Mouse (Mus musculus): ENCODE measurements around the gene Arl15. TPM values are rescaled to one million over a fixed set of nuclear protein-coding genes. Genes with fewer than 3 reads are reported as not detected.
A peak's percentile ranks its signal among the peaks of the same experiment; 100 is the strongest.

Gene Arl15
- polyA plus RNA-seq, 1 experiment from 2014 or later: 14.6 TPM

DNA sequence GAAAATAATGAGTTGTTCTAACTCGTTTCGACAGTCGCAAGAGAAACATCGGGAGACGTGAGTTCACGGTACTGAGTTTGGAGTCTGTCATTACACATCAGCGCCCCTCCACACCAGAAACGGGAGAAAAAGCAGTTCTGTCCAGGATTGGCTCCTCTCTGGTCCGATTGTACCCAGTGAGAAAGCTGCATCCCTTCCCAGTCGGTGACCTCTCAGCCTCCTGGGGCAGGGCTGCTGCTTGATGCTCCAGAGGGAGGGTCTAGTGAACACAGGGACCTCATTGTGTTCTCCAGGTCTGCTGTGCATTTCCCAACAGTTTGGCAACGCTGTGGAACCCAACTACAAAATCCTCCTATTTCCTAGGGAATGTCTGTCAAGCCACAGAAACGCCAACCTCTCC is 216.7 kb downstream of the Arl15 start:
- Histone ChIP-seq H3K4me3 (ENCODE audit: low read depth, low read length) (no peak overlapping the region), H3K27ac (ENCODE audit: low read depth, low read length) (no peak overlapping the region), H3K4me2 (ENCODE audit: low read depth, low read length, severe bottlenecking) (no peak overlapping the region), H3K27me3 (ENCODE audit: control insufficient read depth, insufficient read depth, low read length) (no peaks in the 10 kb centered on the region), H3K9me3 (ENCODE audit: control insufficient read depth, low read length) (no peaks in the 10 kb centered on the region), H3K4me1 (replicated peaks; ENCODE audit: control insufficient read depth, insufficient read depth, low read length) (no peaks in the 10 kb centered on the region), H3K9ac (ENCODE audit: low read length) (no peak overlapping the region), H3K36me3 (ENCODE audit: control insufficient read depth, insufficient read depth, low read length) (no peaks in the 10 kb centered on the region)
- peak; percentile 60 for ATAC-seq (replicated peaks; ENCODE audit: low FRiP score)
- DNase-seq (ENCODE audit: low spot score): no peak
- WGBS: 58% methylated on average over 12 of the region's 12 CpGs

GRCm38 (mm10) chr13:114017928-114018327 is 223.6 kb downstream of the Arl15 start:
- H3K4me2 ChIP-seq (ENCODE audit: low read depth, low read length, severe bottlenecking): no peak overlapping the region
- H3K4me1 ChIP-seq (replicated peaks; ENCODE audit: control insufficient read depth, insufficient read depth, low read length): no peaks in the 10 kb centered on the region
- ATAC-seq (replicated peaks; ENCODE audit: low FRiP score): no peak
- no peak overlapping the region for H3K27ac ChIP-seq (ENCODE audit: low read depth, low read length)
- H3K9me3 ChIP-seq (ENCODE audit: control insufficient read depth, low read length): no peaks in the 10 kb centered on the region
- no peak overlapping the region for H3K9ac ChIP-seq (ENCODE audit: low read length)
- 84% methylated on average over 8 of the region's 8 CpGs for WGBS
- H3K4me3 ChIP-seq (ENCODE audit: low read depth, low read length): no peak overlapping the region
- no peaks in the 10 kb centered on the region for H3K27me3 ChIP-seq (ENCODE audit: control insufficient read depth, insufficient read depth, low read length)
- DNase-seq (ENCODE audit: low spot score): no peak
- H3K36me3 ChIP-seq (ENCODE audit: control insufficient read depth, insufficient read depth, low read length): no peaks in the 10 kb centered on the region

GRCm38 (mm10) chr13:114023541-114023940 is 229.2 kb downstream of the Arl15 start:
- Histone ChIP-seq H3K4me3 (ENCODE audit: low read depth, low read length) (no peak overlapping the region), H3K9me3 (ENCODE audit: control insufficient read depth, low read length) (no peaks in the 10 kb centered on the region), H3K36me3 (ENCODE audit: control insufficient read depth, insufficient read depth, low read length) (no peaks in the 10 kb centered on the region), H3K4me2 (ENCODE audit: low read depth, low read length, severe bottlenecking) (no peak overlapping the region), H3K4me1 (replicated peaks; ENCODE audit: control insufficient read depth, insufficient read depth, low read length) (no peaks in the 10 kb centered on the region), H3K9ac (ENCODE audit: low read length) (no peak overlapping the region), H3K27ac (ENCODE audit: low read depth, low read length) (no peak overlapping the region), H3K27me3 (ENCODE audit: control insufficient read depth, insufficient read depth, low read length) (no peaks in the 10 kb centered on the region)
- 93% methylated on average over 7 of the region's 7 CpGs for WGBS
- DNase-seq (ENCODE audit: low spot score): no peak
- ATAC-seq (replicated peaks; ENCODE audit: low FRiP score): no peak

GRCm38 (mm10) chr13:114026306-114026705 is 232.0 kb downstream of the Arl15 start:
- Histone ChIP-seq H3K9me3 (ENCODE audit: control insufficient read depth, low read length) (no peaks in the 10 kb centered on the region), H3K4me1 (replicated peaks; ENCODE audit: control insufficient read depth, insufficient read depth, low read length) (no peaks in the 10 kb centered on the region), H3K27ac (ENCODE audit: low read depth, low read length) (no peak overlapping the region), H3K36me3 (ENCODE audit: control insufficient read depth, insufficient read depth, low read length) (no peaks in the 10 kb centered on the region), H3K4me2 (ENCODE audit: low read depth, low read length, severe bottlenecking) (no peak overlapping the region), H3K9ac (ENCODE audit: low read length) (no peak overlapping the region), H3K27me3 (ENCODE audit: control insufficient read depth, insufficient read depth, low read length) (no peaks in the 10 kb centered on the region), H3K4me3 (ENCODE audit: low read depth, low read length) (no peak overlapping the region)
- ATAC-seq (replicated peaks; ENCODE audit: low FRiP score) (no peak), DNase-seq (ENCODE audit: low spot score) (no peak)
- WGBS: 77% methylated on average over 6 of the region's 6 CpGs

DNA sequence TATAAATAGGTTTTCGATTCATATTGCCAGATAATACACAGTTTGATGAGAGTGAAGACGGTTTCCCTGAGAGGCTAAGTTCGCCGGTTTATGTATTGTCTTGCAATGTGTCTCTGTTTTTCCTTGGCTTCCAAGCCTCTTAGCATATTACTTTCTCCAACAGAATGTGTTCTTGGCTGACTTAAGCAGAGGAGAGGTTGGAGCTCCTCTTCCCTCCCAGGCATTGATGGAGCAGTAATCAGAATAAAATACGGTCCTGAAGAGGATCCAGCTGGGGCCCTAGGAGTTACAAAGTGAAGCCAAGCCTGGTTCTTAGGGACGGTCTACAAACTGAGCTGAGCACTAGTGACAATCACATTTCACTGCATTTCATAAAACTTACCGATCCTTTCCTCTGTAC is 232.4 kb downstream of the Arl15 start:
- 92% methylated on average over 7 of the region's 7 CpGs for WGBS
- no peak for ATAC-seq (replicated peaks; ENCODE audit: low FRiP score)
- H3K9ac ChIP-seq (ENCODE audit: low read length): no peak overlapping the region

GRCm38 (mm10) chr13:114048071-114048470 is 253.8 kb downstream of the Arl15 start:
- Histone ChIP-seq H3K9ac (ENCODE audit: low read length) (no peak overlapping the region), H3K4me3 (ENCODE audit: low read depth, low read length) (no peak overlapping the region), H3K9me3 (ENCODE audit: control insufficient read depth, low read length) (no peaks in the 10 kb centered on the region), H3K27ac (ENCODE audit: low read depth, low read length) (no peak overlapping the region), H3K4me1 (replicated peaks; ENCODE audit: control insufficient read depth, insufficient read depth, low read length) (peaks cover 15% of the 10 kb centered on the region), H3K36me3 (ENCODE audit: control insufficient read depth, insufficient read depth, low read length) (no peaks in the 10 kb centered on the region), H3K27me3 (ENCODE audit: control insufficient read depth, insufficient read depth, low read length) (no peaks in the 10 kb centered on the region), H3K4me2 (ENCODE audit: low read depth, low read length, severe bottlenecking) (no peak overlapping the region)
- WGBS: 38% methylated on average over 10 of the region's 10 CpGs
- ATAC-seq (replicated peaks; ENCODE audit: low FRiP score) (no peak), DNase-seq (ENCODE audit: low spot score) (no peak)

More for the DNA sequence above, 232.4 kb downstream of the Arl15 start:
- H3K27me3 ChIP-seq (ENCODE audit: control insufficient read depth, insufficient read depth, low read length): no peaks in the 10 kb centered on the region
- no peak overlapping the region for H3K4me3 ChIP-seq (ENCODE audit: low read depth, low read length)
- no peak for DNase-seq (ENCODE audit: low spot score)
- H3K4me1 ChIP-seq (replicated peaks; ENCODE audit: control insufficient read depth, insufficient read depth, low read length): no peaks in the 10 kb centered on the region
- H3K36me3 ChIP-seq (ENCODE audit: control insufficient read depth, insufficient read depth, low read length): no peaks in the 10 kb centered on the region
- no peak overlapping the region for H3K4me2 ChIP-seq (ENCODE audit: low read depth, low read length, severe bottlenecking)
- no peaks in the 10 kb centered on the region for H3K9me3 ChIP-seq (ENCODE audit: control insufficient read depth, low read length)
- no peak overlapping the region for H3K27ac ChIP-seq (ENCODE audit: low read depth, low read length)

DNA sequence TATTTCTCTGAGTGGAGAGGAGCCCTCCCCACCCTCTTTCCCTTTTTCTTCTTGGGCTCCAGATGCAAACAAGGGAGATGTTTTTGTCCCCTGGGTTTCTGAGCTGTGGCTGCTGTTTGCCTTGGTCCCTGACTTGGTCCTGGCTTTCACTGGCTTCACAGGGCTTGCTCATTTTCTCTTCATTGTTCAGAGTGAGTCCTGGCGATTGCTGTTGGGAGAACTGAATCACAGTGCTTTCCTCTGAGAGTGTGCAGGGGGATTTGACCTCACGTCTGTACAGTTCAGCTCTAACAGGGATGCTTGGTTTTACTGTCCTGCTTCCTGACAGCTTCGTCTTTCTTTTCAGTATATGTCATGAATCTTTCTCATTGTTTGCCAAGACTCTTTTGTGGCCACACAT is 254.4 kb downstream of the Arl15 start:
- H3K4me1 ChIP-seq (replicated peaks; ENCODE audit: control insufficient read depth, insufficient read depth, low read length): peaks cover 15% of the 10 kb centered on the region
- no peaks in the 10 kb centered on the region for H3K27me3 ChIP-seq (ENCODE audit: control insufficient read depth, insufficient read depth, low read length)
- no peak overlapping the region for H3K4me3 ChIP-seq (ENCODE audit: low read depth, low read length)
- H3K4me2 ChIP-seq (ENCODE audit: low read depth, low read length, severe bottlenecking): no peak overlapping the region
- H3K9ac ChIP-seq (ENCODE audit: low read length): no peak overlapping the region
- H3K36me3 ChIP-seq (ENCODE audit: control insufficient read depth, insufficient read depth, low read length): no peaks in the 10 kb centered on the region
- H3K9me3 ChIP-seq (ENCODE audit: control insufficient read depth, low read length): no peaks in the 10 kb centered on the region
- DNase-seq (ENCODE audit: low spot score): no peak
- ATAC-seq (replicated peaks; ENCODE audit: low FRiP score): no peak
- no peak overlapping the region for H3K27ac ChIP-seq (ENCODE audit: low read depth, low read length)
- WGBS: 17% methylated on average over 3 of the region's 3 CpGs

DNA sequence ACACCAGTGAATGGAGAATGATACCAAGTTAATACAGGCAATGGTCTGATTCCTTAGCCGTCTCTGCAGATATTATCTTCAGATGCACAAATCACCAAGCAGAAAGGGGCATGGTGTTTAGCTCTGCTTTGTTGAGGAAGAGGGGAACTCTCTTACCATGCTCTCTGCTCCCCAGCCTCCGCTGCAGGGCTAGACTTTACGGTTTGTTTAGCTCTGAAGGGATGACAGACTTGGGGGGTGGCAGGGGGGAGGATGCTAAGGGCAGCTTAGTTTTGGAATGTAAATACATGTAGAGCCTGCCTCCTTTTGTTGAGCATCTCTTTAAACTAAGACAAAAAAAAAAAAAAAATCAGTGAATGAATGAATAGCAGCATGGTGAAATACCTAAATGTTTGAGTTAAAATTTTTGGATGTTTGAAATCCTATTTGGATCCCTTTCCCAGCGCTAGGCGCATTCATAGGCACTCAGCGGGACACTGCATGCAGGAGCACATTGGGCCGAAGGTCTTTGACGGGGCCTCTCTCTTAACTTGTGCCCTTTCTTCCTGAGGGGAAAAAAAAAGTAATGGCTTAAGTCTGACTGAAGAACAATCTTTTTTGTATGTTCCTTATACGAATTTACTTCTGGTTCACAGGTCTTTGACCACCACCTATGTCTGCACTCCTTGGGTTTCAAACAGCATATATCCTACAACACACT is 257.0 kb downstream of the Arl15 start:
- Histone ChIP-seq H3K4me1 (replicated peaks; ENCODE audit: control insufficient read depth, insufficient read depth, low read length) (peaks cover 15% of the 10 kb centered on the region), H3K27ac (ENCODE audit: low read depth, low read length) (no peak overlapping the region), H3K9me3 (ENCODE audit: control insufficient read depth, low read length) (no peaks in the 10 kb centered on the region), H3K4me2 (ENCODE audit: low read depth, low read length, severe bottlenecking) (no peak overlapping the region), H3K9ac (ENCODE audit: low read length) (no peak overlapping the region), H3K36me3 (ENCODE audit: control insufficient read depth, insufficient read depth, low read length) (no peaks in the 10 kb centered on the region), H3K4me3 (ENCODE audit: low read depth, low read length) (no peak overlapping the region), H3K27me3 (ENCODE audit: control insufficient read depth, insufficient read depth, low read length) (no peaks in the 10 kb centered on the region)
- ATAC-seq (replicated peaks; ENCODE audit: low FRiP score) (0 out of 2 replicates have a peak, but pooled peaks have one; percentile 25), DNase-seq (ENCODE audit: low spot score) (no peak)
- WGBS: 7% methylated on average over 9 of the region's 9 CpGs
